Mouse (Mus musculus): ENCODE measurements at regions not wholly inside any gene's neighbourhood (a gene's known extent, or its start where the extent isn't known, plus 50 kb on each side); places are given as distances from the start of the nearest gene placed in this dataset.

DNA sequence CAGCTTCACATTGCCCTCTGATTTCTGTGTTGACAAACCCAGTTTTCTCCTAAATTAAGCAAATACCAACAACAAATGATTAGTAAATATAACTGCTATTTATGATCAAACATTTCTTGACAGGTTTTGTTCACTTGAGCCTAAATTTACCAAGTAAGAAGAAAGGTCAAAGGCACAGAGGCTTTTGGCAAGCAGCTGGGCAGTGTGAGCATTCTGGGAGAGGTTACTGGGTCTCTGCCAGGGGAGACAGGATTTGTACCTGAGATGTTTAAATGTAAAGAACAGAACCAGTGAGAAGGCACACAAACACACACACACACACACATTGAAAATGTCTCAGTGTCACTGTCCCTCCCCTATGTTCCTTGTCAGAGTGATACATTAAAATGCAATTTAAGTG lies 367.0 kb upstream of the Nr2f2 start:
- DNase-seq (ENCODE audit: low spot score), result no peak
- Histone ChIP-seq H3K9me3 (replicated peaks; ENCODE audit: low read length) (no peaks in the 10 kb centered on the region), H3K4me1 (replicated peaks; ENCODE audit: insufficient read depth, low read length) (no peaks in the 10 kb centered on the region), H3K4me2 (ENCODE audit: low read length) (no peak overlapping the region), H3K27me3 (ENCODE audit: insufficient read depth, low read length) (no peaks in the 10 kb centered on the region), H3K27ac (no peak overlapping the region), H3K36me3 (ENCODE audit: insufficient read depth, low read length) (no peaks in the 10 kb centered on the region), H3K4me3 (replicated peaks; ENCODE audit: low read depth, low read length) (no peak overlapping the region), H3K9ac (ENCODE audit: low read depth, low read length) (no peak overlapping the region)
- TF ChIP-seq CTCF (IDR thresholded peaks at IDR 0.05; ENCODE audit: low read depth), result no peak
- ATAC-seq (replicated peaks; ENCODE audit: low FRiP score, low read depth), result no peak

DNA sequence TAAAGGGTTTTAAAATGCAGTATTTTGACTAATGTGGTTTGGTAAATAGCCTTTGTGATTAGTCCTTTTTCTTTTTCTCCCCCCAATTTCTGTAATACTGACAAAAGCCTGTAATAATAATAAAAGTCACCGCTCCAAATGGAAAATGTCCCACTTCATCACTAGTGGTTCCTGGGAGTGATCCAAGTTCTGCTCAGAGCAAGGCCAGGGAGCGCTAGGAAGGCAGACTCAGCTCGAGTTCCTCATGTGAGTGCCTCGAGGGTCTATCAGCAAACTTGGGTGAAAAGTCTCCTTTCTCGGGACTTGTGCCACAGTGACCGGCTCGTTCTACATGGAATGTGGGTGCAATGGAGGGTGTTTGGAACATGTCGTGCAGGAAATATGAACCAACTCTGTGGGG lies 363.4 kb upstream of the Nr2f2 start:
- DNase-seq (ENCODE audit: low spot score), result peak; percentile 63
- H3K9me3 ChIP-seq (replicated peaks; ENCODE audit: low read length), result no peaks in the 10 kb centered on the region
- no peaks in the 10 kb centered on the region for H3K27me3 ChIP-seq (ENCODE audit: insufficient read depth, low read length)
- H3K27ac ChIP-seq, result no peak overlapping the region
- 64% methylated on average over 8 of the region's 8 CpGs for WGBS
- no peak for TF ChIP-seq CTCF (IDR thresholded peaks at IDR 0.05; ENCODE audit: low read depth)
- H3K4me1 ChIP-seq (replicated peaks; ENCODE audit: insufficient read depth, low read length), result no peaks in the 10 kb centered on the region
- no peaks in the 10 kb centered on the region for H3K36me3 ChIP-seq (ENCODE audit: insufficient read depth, low read length)
- H3K4me2 ChIP-seq (ENCODE audit: low read length), result no peak overlapping the region
- H3K9ac ChIP-seq (ENCODE audit: low read depth, low read length), result no peak overlapping the region
- H3K4me3 ChIP-seq (replicated peaks; ENCODE audit: low read depth, low read length), result no peak overlapping the region
- ATAC-seq (replicated peaks; ENCODE audit: low FRiP score, low read depth), result no peak

DNA sequence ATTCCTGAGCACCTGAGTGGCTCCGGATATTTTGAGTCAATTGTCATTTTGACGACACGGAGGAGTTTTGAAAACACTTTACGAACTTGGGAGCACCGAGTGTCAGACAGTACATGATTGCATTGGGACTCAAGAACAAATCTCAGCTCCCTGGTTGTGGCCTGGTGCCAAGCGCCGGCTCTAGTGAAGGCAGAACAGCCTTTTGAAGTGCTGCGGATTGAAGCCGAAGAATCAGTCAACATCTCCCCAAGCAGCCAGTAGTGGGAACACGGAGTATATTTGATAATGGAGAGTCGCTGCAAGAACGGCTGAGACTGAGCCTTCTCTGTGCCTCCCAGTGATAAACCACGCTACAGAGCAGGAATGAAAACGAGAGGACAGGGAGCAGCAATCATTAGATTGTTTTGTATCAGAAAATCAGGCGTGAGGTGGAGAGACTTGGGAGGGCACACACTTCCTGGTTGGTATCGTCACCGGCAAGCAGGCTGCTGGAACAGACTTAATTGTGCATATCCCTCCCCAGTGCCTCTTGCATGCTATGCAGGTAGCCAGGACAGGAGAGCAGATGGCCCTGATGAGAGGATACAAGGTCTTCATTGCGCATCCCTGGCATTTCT lies 351.7 kb upstream of the Nr2f2 start:
- ATAC-seq (replicated peaks; ENCODE audit: low FRiP score, low read depth), result no peak
- no peak overlapping the region for H3K4me3 ChIP-seq (replicated peaks; ENCODE audit: low read depth, low read length)
- no peak overlapping the region for H3K9ac ChIP-seq (ENCODE audit: low read depth, low read length)
- H3K36me3 ChIP-seq (ENCODE audit: insufficient read depth, low read length), result no peaks in the 10 kb centered on the region
- 0 out of 2 replicates have a peak overlapping the region, but pooled peaks have one; percentile 19 for H3K4me2 ChIP-seq (ENCODE audit: low read length)
- DNase-seq (ENCODE audit: low spot score), result peak; percentile 22
- no peaks in the 10 kb centered on the region for H3K9me3 ChIP-seq (replicated peaks; ENCODE audit: low read length)
- TF ChIP-seq CTCF (IDR thresholded peaks at IDR 0.05; ENCODE audit: low read depth), result no peak
- H3K27me3 ChIP-seq (ENCODE audit: insufficient read depth, low read length), result no peaks in the 10 kb centered on the region
- no peaks in the 10 kb centered on the region for H3K4me1 ChIP-seq (replicated peaks; ENCODE audit: insufficient read depth, low read length)
- no peak overlapping the region for H3K27ac ChIP-seq
- 48% methylated on average over 18 of the region's 18 CpGs for WGBS

DNA sequence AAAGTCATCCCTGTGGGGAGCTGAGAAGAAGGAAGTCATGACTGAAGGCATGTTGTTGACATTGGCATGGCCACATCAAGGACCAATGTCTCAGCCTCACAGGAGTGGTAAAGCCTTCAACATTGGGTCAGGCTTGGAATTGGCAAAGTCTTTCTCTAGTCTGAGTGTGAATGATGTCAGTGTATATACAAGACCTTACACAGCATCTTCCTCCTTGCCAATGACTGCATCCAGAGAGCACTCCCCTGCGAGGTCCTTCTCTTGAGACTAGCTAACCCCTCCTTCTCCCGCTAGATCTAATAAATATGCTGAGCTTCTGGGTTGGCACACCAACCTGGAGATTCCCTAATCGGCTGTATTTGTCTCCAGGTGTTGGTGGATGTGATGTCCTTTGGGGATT lies 351.1 kb upstream of the Nr2f2 start:
- no peak for ATAC-seq (replicated peaks; ENCODE audit: low FRiP score, low read depth)
- H3K9ac ChIP-seq (ENCODE audit: low read depth, low read length), result no peak overlapping the region
- no peak for TF ChIP-seq CTCF (IDR thresholded peaks at IDR 0.05; ENCODE audit: low read depth)
- H3K27me3 ChIP-seq (ENCODE audit: insufficient read depth, low read length), result no peaks in the 10 kb centered on the region
- H3K9me3 ChIP-seq (replicated peaks; ENCODE audit: low read length), result no peaks in the 10 kb centered on the region
- DNase-seq (ENCODE audit: low spot score), result no peak
- no peak overlapping the region for H3K27ac ChIP-seq
- WGBS, result 76% methylated on average over 3 of the region's 3 CpGs
- no peak overlapping the region for H3K4me3 ChIP-seq (replicated peaks; ENCODE audit: low read depth, low read length)
- no peaks in the 10 kb centered on the region for H3K36me3 ChIP-seq (ENCODE audit: insufficient read depth, low read length)
- no peaks in the 10 kb centered on the region for H3K4me1 ChIP-seq (replicated peaks; ENCODE audit: insufficient read depth, low read length)
- no peak overlapping the region for H3K4me2 ChIP-seq (ENCODE audit: low read length)

DNA sequence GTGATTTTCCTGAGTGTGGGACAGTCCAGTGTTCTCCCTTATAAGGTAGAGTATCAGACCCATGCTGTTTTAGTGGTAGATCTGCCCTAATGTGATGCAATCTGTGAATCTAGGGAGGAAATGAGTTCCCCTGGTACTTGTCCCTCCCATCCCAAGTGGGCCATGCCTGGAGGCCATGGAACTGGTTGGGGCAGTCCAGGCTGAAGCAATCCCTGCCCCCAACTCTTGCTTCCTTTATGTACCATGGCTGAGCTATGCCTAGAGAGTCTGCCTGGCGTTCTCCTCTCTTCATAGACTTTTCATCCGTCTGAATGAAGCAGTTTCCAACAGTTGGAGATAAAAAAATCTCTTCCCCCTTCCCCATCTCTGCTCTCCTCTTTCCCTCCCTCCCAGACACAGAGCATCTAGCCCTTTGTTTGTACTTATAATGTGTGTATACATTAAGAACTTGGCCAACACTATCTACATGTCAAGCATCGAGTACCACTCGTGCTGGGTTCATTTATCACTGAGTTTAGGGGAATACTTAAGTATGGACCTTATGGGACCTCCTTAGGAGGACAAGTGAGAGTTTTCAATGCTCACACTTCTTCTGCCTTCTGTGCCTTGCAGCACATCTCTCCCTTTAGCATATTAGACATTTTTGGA lies 350.4 kb upstream of the Nr2f2 start:
- no peak overlapping the region for H3K4me2 ChIP-seq (ENCODE audit: low read length)
- no peak for TF ChIP-seq CTCF (IDR thresholded peaks at IDR 0.05; ENCODE audit: low read depth)
- H3K9me3 ChIP-seq (replicated peaks; ENCODE audit: low read length), result no peaks in the 10 kb centered on the region
- DNase-seq (ENCODE audit: low spot score), result no peak
- no peaks in the 10 kb centered on the region for H3K4me1 ChIP-seq (replicated peaks; ENCODE audit: insufficient read depth, low read length)
- no peak overlapping the region for H3K9ac ChIP-seq (ENCODE audit: low read depth, low read length)
- H3K27ac ChIP-seq, result no peak overlapping the region
- no peak overlapping the region for H3K4me3 ChIP-seq (replicated peaks; ENCODE audit: low read depth, low read length)
- H3K27me3 ChIP-seq (ENCODE audit: insufficient read depth, low read length), result no peaks in the 10 kb centered on the region
- 82% methylated on average over 4 of the region's 4 CpGs for WGBS
- no peaks in the 10 kb centered on the region for H3K36me3 ChIP-seq (ENCODE audit: insufficient read depth, low read length)
- ATAC-seq (replicated peaks; ENCODE audit: low FRiP score, low read depth), result no peak

DNA sequence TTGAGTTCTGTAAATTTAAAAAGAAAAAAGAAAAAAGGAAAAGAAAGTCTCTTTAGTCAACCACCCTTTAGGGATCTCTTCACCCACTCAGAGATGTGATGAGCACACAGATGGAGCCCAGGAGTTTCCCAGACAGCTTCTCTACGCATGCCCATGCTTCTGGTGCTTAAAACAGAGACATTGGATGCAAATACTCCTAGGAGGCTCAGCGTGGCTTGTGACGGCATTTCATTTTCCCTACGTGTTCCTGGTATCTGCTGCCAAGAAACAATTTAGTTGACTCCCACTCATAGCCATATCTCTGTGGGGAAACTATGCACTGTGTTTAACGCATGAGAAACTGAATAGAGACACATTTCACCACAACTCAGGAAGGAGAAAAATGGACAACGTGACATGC lies 345.6 kb upstream of the Nr2f2 start:
- Histone ChIP-seq H3K9me3 (replicated peaks; ENCODE audit: low read length) (no peaks in the 10 kb centered on the region), H3K36me3 (ENCODE audit: insufficient read depth, low read length) (no peaks in the 10 kb centered on the region), H3K4me2 (ENCODE audit: low read length) (no peak overlapping the region), H3K27me3 (ENCODE audit: insufficient read depth, low read length) (no peaks in the 10 kb centered on the region), H3K9ac (ENCODE audit: low read depth, low read length) (no peak overlapping the region), H3K4me1 (replicated peaks; ENCODE audit: insufficient read depth, low read length) (no peaks in the 10 kb centered on the region), H3K27ac (no peak overlapping the region), H3K4me3 (replicated peaks; ENCODE audit: low read depth, low read length) (no peak overlapping the region)
- ATAC-seq (replicated peaks; ENCODE audit: low FRiP score, low read depth), result no peak
- no peak for DNase-seq (ENCODE audit: low spot score)
- no peak for TF ChIP-seq CTCF (IDR thresholded peaks at IDR 0.05; ENCODE audit: low read depth)
- WGBS, result 62% methylated on average over 6 of the region's 6 CpGs

DNA sequence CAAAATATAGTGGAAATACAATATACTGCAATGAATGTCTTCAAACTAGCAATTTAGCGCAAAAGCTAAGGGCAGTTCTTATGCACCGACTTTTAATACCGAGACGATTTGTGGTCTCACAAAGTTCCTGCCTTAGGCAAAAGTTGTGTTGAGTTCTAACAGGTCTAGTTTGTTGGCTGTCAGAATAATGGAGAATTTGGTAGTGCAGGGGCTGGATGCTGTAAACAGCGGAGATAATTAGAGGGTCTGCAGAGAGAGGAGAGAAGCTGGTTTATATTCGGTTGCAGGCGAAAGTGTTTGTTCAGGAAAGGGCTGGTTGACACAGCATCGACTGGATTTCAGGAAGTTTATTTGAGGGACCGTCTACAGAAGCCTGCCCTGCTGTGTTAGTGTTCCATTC lies 339.7 kb upstream of the Nr2f2 start:
- H3K4me1 ChIP-seq (replicated peaks; ENCODE audit: insufficient read depth, low read length), result no peaks in the 10 kb centered on the region
- no peak overlapping the region for H3K27ac ChIP-seq
- H3K36me3 ChIP-seq (ENCODE audit: insufficient read depth, low read length), result no peaks in the 10 kb centered on the region
- no peak overlapping the region for H3K4me2 ChIP-seq (ENCODE audit: low read length)
- no peak for TF ChIP-seq CTCF (IDR thresholded peaks at IDR 0.05; ENCODE audit: low read depth)
- no peaks in the 10 kb centered on the region for H3K27me3 ChIP-seq (ENCODE audit: insufficient read depth, low read length)
- ATAC-seq (replicated peaks; ENCODE audit: low FRiP score, low read depth) (no peak), DNase-seq (ENCODE audit: low spot score) (no peak)
- H3K9me3 ChIP-seq (replicated peaks; ENCODE audit: low read length), result no peaks in the 10 kb centered on the region
- no peak overlapping the region for H3K9ac ChIP-seq (ENCODE audit: low read depth, low read length)
- no peak overlapping the region for H3K4me3 ChIP-seq (replicated peaks; ENCODE audit: low read depth, low read length)
- 81% methylated on average over 9 of the region's 9 CpGs for WGBS

Data from kidney, postnatal 0 days (tissue).